Mouse (Mus musculus) kidney, postnatal 10 days (tissue): ENCODE measurements around the gene Ptprh.
A peak's percentile ranks its signal among the peaks of the same experiment; 100 is the strongest.
"Not testable (repeated sequence)": the region's sequence is repeated elsewhere in the genome, so short reads cannot be mapped to it uniquely, and the experiment has no call there.

Experiments used
- DNase-seq: peaks from one replicate; pipeline ENCODE4 v3.0.0; 2021; ENCODE audit warnings: mixed read lengths

Ptprh gene

DNA sequence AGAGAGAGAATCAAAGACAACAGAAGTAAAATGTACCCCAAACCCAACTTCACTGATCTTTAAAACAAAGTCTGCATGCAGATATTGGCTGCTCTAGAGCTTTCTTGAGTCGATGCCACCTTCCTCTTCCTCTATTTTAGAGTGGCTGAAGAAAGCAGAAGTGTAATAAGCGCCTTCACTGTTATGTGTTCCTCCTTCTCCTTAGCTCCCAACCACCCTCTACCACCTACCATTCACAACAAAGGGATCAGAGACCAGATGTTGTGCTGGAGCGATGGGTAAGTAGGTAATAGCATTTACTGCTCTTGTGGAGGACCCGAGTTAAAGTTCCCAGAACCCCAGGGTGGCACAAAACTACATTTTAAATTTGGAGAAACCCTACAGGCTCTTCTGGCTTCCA lies 6.8 kb downstream of the Ptprh start:
- DNase-seq, result not testable (repeated sequence)

DNA sequence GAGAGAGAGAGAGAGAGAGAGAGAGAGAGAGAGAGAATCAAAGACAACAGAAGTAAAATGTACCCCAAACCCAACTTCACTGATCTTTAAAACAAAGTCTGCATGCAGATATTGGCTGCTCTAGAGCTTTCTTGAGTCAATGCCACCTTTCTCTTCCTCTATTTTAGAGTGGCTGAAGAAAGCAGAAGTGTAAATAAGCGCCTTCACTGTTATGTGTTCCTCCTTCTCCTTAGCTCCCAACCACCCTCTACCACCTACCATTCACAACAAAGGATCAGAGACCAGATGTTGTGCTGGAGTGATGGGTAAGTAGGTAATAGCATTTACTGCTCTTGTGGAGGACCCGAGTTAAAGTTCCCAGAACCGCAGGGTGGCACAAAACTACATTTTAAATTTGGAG lies 22.4 kb downstream of the Ptprh start:
- not testable (repeated sequence) for DNase-seq

DNA sequence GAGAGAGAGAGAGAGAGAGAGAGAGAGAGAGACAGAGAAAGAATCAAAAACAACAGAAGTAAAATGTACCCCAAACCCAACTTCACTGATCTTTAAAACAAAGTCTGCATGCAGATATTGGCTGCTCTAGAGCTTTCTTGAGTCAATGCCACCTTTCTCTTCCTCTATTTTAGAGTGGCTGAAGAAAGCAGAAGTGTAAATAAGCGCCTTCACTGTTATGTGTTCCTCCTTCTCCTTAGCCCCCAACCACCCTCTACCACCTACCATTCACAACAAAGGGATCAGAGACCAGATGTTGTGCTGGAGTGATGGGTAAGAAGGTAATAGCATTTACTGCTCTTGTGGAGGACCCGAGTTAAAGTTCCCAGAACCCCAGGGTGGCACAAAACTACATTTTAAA lies 31.5 kb downstream of the Ptprh start:
- not testable (repeated sequence) for DNase-seq

DNA sequence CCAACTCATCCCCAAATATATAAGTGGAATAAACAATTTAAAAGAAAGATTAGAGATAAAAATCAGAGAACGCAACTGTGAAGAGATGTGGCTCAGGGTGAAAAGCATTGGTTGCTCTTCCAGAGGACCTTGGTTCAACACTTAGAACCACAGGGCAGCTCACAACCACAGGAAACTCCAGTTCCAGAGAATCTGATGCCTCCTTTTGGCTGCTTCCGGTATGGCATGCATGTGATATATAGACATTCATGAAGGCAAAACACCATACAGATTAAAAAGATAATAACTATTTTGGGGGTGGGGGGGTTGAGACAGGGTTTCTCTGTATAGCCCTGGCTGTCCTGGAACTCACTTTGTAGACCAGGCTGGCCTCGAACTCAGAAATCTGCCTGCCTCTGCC lies 41.2 kb downstream of the Ptprh start:
- no peak for DNase-seq

DNA sequence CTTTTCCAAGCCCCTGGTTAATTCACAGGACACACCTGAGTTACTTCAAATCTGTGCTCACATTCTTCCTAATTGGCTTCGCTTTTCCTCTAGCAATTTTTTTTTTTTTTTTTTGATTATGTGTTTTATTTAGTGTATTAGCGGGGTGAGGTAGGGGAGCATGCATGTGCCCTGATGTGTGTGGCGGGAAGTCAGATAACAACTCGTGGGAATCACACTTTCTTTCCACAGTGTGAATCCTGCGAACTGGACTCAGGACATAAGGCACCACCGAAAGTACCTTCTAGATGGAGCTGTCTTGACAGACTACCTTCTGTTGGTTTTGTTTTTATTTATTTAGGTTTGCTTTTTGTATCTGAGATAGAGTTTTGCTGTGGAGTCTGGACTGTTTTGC lies 46.7 kb downstream of the Ptprh start:
- no peak for DNase-seq

DNA sequence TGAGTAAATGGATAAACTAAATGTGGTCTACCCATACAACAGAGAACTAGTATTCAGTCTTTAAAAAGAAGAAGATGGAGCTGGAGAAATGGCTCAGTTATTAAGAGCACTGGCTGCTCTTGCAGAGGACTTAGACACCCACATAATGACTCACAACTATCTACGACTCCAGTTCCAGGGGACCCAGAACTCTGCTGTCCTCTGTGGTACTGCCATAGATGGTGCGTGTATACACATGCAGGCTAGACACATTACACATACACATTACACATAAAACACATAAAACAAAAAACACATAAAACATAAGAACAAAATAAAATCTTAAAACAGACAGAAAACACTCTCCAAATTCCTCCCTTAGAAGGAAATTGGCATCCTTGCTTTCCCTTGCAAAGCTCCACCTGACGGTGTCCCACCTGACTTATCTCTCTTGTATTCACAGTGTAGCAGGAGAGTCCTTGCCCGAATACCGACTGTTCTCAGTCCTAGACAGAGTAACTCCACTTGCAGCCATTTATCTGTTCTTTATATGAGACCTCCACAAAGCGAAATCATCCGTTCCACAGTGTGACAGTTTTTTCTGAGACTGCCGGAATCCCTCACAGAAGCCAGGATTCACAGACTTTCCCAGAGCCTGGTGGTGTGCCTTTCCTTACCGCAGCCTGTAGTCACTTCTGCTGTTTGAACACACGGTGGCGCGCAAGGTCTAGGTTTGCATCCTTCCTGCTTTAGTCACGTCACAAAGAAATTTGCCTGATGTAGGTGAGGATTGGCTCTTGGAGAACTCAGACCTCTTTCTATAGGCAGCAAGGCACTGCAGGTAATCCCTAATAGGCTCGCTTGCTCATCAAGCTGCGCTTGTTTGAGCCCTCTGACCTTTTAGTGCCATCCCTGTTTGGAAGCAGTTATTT lies 47.3 kb downstream of the Ptprh start:
- peak; percentile 77 for DNase-seq

DNA sequence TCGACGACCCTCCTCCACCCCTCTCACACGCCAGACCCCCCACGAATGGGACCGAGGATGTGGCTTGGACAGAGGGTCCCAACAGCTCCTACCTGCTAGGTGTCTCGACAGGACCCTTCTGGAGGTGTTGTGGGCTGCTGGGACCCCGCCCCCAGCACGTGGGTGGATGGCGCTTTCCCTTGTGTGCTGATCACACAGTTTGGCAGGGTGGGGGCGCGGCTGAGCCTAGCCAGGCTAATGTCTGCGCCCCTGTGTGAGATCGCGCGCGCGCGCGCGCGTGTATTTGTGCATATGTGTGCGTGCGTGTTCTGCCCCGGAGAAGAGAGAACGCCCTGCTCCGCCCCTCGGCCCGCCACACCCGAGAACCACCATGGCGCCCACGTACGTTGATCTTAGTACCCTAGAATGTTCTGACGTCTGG lies 56.6 kb downstream of the Ptprh start, which contains the start of gene Syt5:
Gene Syt5, minus strand, starts transcription at position 321 of the 421 bp plus-strand sequence.
- peak; percentile 32 for DNase-seq

DNA sequence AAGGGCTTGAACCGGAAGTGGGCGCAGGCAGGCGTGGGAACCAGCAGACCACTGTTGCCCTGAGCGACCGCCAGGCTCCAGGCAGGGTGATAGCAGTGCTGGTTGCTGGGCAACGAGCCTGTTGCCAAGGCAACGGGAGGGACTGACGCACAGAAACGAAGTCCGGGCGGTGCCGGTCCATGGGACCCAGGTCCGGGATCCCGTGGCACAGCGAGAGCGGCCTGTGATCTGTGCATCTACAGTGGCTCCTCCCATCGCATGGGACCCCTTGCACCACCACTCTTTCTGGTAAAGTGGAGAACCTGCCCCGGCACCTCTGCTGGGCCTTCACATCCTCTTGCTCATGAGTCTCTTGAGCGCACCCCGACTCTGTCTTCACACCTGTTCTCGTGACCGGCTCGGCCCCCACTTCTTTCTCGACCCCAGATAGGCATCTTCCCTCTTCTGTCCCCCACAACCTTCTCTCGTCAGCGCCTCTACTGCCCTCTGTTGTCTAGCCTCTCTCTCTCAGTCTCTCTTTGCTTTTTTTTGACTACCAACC lies 57.2 kb downstream of the Ptprh start:
- peak; percentile 77 for DNase-seq

DNA sequence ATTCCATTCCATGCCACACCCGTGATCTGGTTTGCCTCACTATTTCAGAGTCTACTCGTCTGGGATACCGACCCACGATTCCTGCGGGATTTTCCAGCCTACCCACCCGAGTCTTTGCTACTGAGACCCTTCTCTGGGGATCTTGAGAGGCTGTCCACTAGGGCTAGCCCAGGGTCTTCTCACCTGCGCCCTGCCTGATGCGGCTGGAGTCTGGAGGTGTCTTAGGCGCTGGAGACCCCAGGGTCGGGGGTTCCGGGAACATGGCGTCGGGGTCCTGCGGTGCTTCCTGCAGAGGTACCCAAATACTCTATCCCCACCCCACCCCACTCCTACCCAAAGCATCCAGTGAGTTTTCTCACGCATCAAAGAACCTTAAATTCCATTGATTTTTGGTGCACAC lies 57.8 kb downstream of the Ptprh start:
- DNase-seq, result no peak

DNA sequence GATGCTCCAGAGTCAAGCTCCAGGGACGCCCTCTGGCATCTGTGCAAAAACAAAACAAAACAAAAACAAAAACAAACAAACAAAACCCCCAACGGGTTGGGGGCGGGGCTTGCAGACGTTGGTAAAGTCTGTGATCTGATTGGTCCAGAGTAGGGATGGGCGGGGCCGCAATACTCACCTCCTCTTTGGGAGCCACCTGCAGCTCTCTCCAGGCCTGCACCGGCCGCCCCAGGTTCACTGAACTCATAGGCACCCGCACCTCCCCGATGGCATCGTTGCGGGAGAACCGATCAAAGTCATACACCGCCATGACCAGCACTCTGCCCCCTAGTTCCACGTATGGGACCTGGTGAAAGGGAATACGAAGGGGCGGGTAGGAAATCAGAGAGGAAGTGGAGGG lies 61.8 kb downstream of the Ptprh start:
- no peak for DNase-seq

DNA sequence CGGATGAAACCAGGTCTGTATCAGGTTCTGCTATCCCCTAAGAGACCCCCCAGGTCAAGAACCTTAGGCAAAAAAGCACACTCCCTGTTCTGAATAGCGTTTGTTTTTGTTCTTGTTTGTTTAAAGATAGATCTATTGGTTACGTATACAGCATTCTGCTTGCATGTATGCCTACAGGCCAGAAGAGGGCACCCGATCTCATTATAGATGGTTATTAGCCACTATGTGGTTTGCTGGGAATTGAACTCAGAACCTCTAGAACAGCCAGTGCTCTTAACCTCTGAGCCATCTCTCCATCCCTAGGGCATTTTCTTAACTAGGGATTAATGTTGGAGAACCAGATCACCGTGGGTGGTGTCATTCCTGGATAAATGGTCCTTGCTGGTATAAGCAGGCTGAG lies 62.5 kb downstream of the Ptprh start:
- no peak for DNase-seq

DNA sequence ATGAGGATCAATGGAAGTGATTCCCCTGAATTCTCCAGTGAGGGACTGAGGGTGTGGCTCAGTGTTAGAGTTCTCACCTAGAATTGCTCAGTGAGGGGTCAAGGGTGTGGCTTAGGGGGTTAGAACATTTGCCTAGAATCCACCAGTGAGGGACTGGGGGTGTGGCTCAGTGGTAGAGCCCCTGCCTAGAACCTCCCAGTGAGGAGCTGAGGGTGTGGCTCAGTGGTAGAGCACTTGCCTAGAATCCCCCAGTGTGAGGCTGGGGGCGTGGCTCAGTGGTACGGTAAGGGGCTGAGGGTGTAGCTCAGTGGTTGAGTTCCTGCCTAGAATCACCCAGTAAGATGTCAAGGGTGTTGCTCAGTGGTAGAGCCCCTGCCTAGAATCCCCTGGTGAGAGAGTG lies 64.8 kb downstream of the Ptprh start:
- no peak for DNase-seq

DNA sequence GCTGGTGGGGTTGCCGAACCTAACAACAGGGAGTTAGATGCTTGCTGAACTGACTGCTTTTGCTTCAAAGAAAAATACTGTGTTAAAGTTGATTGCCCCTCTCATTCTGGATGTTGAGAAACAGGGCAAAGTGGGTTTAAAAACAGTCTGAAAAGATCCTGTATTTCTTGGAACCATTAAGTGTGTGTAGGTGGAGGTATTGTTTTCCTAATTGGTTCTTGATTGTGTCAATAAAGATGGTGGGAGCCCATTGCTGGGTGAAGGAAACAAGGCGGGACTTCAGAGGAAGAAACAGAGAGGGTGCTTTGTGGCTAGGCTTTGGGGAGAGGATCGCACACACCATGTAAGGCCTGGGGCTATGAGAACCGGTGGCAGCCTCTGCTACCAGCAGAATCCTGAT lies 66.7 kb downstream of the Ptprh start:
- DNase-seq, result no peak

DNA sequence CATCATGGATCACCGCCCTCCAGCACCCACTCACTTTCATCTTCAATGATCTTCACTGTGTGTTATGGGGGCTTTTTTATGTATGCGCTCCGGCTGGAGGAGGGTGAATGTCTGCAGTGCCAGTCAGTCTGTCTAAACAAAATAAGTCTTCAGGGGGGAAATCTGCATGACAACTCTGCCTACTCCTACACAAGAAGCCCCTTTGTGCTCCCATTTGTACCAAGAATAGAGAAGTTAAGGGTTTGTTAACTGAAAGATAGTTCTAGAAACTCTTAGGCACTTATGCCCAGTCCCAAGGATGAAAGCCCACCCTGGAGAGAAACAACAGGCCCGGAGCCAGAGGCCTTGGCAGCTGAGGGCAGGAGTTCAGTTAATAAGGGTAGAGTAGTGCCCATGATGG lies 67.5 kb downstream of the Ptprh start:
- no peak for DNase-seq

DNA sequence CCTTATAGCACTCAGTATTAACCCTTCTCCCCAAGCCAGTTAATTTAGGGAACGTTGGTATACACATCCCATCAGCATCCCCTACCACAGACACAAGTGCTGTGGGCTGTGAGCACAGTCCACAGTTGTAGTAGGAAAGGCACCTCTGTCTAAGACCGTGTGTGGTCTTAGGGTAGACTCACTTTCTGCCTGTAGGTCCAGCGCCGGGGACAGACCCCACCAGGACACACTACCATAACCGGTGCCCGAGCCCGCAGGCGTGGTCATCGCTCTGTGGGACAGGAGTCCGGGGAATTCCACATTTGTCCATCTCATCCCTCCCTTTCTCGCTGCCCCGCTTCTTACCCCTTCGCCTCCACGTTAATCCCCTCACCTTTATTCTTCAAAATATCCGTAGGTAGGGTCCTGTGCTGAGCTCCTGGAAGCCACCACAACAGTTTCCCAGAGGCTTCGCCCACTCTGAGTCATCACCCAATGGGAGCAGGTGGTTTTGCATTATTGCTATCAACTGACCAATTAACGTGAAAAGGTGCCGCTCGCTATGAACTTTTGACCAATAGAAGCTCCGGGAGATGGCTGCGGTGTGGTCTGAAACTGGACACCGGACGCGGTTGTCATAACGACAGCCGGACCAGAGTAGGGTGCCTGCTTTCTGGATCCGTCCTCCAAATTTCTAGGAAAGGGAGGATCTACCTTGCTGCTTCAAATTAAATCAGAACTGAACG lies 71.7 kb downstream of the Ptprh start, which contains the start of gene Dnaaf3:
Gene Dnaaf3, minus strand, starts transcription at position 449 of the 725 bp plus-strand sequence.
- DNase-seq, result peak; percentile 87

DNA sequence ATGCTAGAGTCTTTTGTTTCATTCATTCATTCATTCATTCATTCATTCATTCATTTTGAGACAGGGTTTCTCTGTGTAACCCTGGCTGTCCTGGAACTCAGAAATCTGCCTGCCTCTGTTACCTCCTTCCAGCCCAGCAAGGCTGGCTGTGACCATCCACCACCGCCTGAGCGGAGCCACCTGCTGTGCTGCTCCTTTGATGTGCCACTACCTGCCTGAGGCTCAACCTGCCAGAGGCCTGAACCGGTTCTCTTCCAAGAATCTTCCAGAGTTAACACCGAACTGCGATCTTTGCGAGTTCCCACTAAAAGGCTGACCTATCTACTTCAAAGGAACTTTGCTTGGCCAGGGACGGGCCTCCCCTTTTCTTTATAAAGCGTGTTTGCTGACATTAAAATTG lies 73.7 kb downstream of the Ptprh start:
- not testable (repeated sequence) for DNase-seq

DNA sequence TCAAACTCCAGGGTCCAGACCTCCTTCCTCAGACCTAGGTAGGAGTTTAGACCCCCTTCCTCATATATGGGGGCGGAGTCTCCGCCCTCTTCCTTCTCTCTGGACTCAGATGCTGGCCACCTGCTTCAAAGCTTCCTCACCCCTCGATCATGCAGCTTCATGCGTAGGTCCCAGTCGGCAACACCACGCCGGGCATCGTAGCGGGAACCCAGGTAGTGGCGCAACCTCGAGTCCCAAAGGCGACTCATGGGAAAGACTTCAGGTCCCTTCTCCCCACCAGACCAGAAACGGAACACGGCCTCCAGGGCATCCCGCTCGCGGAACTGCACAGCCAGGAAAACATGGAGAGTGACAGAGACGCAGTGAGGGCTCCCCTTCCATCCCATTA lies 76.5 kb downstream of the Ptprh start:
- no peak for DNase-seq

DNA sequence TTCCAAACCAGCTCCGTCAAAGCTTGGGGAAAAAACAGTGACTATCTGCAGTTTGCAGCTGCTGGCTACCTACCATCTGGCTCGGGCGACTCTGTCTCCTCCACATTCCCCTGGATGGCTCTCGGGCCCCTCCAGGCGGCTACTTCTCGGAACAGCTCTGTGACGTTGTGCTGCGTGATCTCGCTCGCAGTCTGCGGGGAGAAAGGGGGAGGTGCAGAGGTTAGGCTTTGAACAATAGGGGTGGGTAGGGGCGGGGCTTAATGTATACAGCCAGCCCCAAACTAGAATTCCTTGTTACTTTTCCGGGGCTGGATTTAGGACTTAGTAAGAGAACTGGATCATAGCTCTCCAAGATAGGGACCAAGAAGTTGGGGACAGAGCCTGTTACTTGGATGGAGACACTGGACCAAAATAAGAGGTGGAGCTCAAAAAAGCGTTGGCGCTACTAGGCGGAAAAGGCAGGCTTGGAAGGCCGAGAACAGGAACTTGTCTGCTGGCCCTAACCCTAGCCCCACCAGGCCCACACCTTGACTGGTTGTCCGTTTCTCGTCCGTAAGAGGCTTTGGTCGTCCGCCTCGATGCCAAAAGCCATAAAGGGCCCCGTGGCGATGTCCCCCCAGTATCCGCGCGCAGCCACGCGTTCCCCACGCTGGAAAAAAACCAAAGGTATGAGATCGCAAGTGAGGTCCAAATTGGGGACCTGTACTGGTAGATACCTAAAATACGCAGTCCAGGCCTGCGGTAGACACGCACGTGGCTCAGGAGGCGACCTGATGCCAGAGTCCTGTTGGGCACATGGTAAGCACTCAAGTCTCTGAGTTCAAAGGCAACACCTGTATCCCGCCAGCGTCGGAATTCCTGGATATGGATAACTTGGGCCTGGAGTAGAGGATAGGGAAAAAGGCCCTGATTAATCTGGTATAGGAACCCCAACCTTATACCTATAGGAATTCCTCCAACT lies 77.2 kb downstream of the Ptprh start:
- peak; percentile 86 for DNase-seq

DNA sequence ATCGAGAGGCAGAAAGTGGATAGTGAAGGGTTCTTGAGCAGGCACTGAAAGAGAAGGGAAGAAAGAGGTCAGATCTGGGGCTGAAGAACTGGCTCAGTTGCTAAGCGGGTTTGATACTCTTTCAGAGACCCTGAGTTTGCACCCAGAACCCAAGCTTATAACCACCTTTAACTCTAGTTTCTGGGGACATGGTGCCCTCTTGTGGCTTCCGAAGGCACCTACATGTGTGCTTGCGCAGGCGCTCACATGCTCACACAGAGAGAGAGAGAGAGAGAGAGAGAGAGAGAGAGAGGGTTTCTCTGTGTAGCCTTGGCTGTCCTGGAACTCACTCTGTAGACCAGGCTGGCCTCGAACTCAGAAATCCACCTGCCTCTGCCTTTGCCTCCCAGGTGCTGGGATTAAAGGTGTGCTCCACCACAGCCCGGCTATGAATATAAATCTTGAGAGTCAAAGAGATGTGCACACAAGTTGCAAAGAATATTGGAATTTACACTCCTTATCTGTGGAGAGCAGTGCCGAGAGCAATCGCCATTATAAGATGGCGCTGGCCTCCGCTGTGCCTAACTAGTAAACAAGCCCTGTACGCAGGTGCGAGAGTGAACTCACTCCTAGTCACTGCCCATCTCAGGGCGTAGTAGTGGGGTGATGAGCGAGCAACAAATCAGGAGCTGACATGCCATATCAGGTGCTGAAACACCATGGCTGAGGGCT lies 79.5 kb downstream of the Ptprh start, which contains the start of gene Tnni3:
Gene Tnni3, minus strand, starts transcription at position 18 of the 711 bp plus-strand sequence.
- peak; percentile 70 for DNase-seq

DNA sequence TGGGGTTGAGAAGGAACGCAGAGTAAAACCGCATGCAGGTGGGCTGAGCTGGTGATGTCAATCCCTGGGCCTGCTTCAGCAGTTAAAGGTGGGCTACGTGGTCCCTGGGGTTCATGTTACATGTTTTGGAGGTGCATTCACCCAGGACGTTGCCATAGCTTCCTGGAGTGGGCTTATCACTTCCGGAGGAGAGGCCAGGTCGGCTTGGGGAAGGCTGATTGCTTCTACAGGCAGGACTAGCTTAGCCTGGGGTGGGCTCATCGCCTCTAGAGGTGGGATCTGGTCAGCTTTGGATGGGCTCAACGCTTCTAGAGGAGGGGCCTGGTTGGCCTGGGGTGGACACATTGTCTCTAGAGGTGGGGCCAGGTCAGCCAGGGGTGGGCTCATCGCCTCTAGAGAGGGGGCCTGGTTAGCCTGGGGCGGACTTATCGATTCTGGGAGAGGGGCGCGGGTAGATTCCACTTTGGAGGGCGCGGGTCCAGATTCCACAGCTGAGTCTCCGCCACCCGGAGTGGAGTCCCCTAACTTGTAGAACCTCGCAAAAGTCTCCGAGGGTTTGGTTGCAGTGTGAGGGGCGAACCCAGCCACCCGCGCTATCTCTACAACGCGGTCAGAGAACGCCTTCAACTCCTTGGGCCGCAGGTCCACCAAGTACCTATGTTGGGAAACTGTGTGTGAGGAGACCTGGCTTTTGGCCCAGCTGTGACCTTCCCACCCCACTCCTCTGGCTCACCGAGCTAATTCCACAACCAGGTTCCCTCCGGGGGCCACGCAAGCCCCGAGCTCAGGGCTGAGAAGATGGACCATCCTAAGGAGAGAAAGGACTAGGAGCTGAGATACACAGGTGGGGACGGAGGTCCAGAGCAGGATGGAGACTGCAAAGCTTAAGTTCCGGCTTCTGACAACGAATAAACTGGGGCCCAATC lies 80.4 kb downstream of the Ptprh start:
- DNase-seq, result no peak

DNA sequence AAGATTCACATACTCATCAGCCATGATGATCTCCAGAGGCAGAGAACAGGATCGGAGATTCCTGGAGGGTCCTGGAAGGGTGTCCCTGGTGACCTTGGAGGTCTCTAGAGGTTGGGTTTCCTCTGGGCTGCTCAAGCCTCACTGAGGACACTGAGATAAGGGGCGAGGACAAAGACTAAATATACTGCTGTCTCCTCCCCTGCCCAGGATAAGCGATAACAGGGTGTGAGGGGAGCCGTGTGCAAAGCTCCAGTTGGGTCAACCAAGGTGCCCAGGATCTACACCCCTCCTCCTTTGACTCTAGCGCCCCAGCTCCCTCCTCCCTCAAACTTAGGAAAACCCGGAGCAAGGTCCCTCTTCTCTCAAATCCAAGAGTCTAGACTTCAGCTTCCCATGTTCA lies 81.5 kb downstream of the Ptprh start:
- DNase-seq, result no peak
